Mouse (Mus musculus): ENCODE data around the gene Serpina3i.
A peak's percentile ranks its signal among the peaks of the same experiment; 100 is the strongest.

Gene Serpina3i

GRCm38 (mm10) chr12:104293963-104294362 is 31.0 kb downstream of the Serpina3i start:
- peak; percentile 32 for DNase-seq (ENCODE audit: low read depth, low spot score)

- peak; percentile 76 for DNase-seq (ENCODE audit: low read depth, low spot score)
These were observed 35.1 kb downstream of the Serpina3i start for GRCm38 (mm10) chr12:104298049-104298448.

- DNase-seq (ENCODE audit: low read depth, low spot score), result no peak
These were observed 43.1 kb downstream of the Serpina3i start for GRCm38 (mm10) chr12:104305991-104306390.

- no peak for DNase-seq (ENCODE audit: low read depth, low spot score)
These were observed 51.3 kb downstream of the Serpina3i start, which contains the start of gene Serpina3j for GRCm38 (mm10) chr12:104314253-104314652. Gene Serpina3j, plus strand, starts transcription at chr12:104314553.
